ENCODE assay signal across 8 mouse cellular contexts in the genomic region with DNA sequence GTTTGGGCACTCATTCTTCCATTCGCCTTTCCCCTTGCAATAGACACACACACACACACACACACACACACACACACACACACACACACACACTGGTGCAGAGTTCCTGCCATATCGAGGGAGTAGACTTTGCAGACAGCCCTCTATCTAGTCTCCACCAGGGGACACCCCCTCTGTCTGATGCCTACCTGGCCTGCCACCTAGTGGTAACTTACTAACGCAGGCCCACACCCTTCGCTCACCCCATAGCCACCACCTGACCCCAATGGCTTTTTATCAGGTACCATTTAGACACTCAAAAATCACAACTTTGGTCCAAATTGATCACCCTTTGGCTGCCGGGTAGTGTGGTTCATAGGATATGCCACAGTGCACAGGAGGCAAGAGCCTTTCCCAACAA. TPM values are rescaled to one million over a fixed set of nuclear protein-coding genes. Genes with fewer than 3 reads are reported as not detected.
DNase-seq lines count a peak whose midpoint lies in the region; ATAC-seq and TF ChIP-seq lines count a peak whose summit lies in the region.

No protein-coding gene starts in this region.

- no peak overlapping the region for H3K4me2 ChIP-seq in liver, embryonic 11.5 days
- H3K4me2 ChIP-seq in forebrain, embryonic 11.5 days (ENCODE audit: low read depth, low read length, severe bottlenecking), result no peak overlapping the region

- no peak overlapping the region for H3K27ac ChIP-seq in spleen, adult 2 months (ENCODE audit: insufficient read depth, low read length)
- no peak overlapping the region for H3K27ac ChIP-seq in liver, embryonic 11.5 days (ENCODE audit: low read depth, low read length)
- no peak overlapping the region for H3K27ac ChIP-seq in thymus, adult 2 months (ENCODE audit: control insufficient read depth, insufficient read depth, low read length)
- H3K27ac ChIP-seq in forebrain, embryonic 11.5 days (ENCODE audit: low read depth, low read length), result no peak overlapping the region

- H3K9me3 ChIP-seq in liver, embryonic 11.5 days (ENCODE audit: control insufficient read depth, low read length), result no peaks in the 10 kb centered on the region
- H3K9me3 ChIP-seq in forebrain, embryonic 11.5 days (ENCODE audit: control insufficient read depth, low read length), result no peaks in the 10 kb centered on the region

- 32% methylated on average over 4 of the region's 5 CpGs for WGBS in spleen, adult 2 months
- WGBS in liver, embryonic 11.5 days, result 35% methylated on average over 5 of the region's 5 CpGs
- 48% methylated on average over 5 of the region's 5 CpGs for WGBS in thymus, adult 2 months
- WGBS in forebrain, embryonic 11.5 days, result 50% methylated on average over 5 of the region's 5 CpGs

- no peaks in the 10 kb centered on the region for H3K27me3 ChIP-seq in spleen, adult 2 months (ENCODE audit: control insufficient read depth, insufficient read depth, low read length)
- H3K27me3 ChIP-seq in liver, embryonic 11.5 days (replicated peaks; ENCODE audit: control insufficient read depth, insufficient read depth, low read length), result no peaks in the 10 kb centered on the region
- H3K27me3 ChIP-seq in thymus, adult 2 months (ENCODE audit: control insufficient read depth, insufficient read depth, low read length), result no peaks in the 10 kb centered on the region
- no peaks in the 10 kb centered on the region for H3K27me3 ChIP-seq in forebrain, embryonic 11.5 days (ENCODE audit: control insufficient read depth, insufficient read depth, low read length)

- no peaks in the 10 kb centered on the region for H3K4me1 ChIP-seq in spleen, adult 2 months (ENCODE audit: control insufficient read depth, insufficient read depth, insufficient read length)
- peaks cover 5% of the 10 kb centered on the region for H3K4me1 ChIP-seq in liver, embryonic 11.5 days (replicated peaks; ENCODE audit: control insufficient read depth, insufficient read depth, low read length)
- 0 out of 2 replicates have a peak, but pooled peaks cover 3% of the 10 kb centered on the region for H3K4me1 ChIP-seq in thymus, adult 2 months (replicated peaks; ENCODE audit: control insufficient read depth, insufficient read depth, low read length)
- no peaks in the 10 kb centered on the region for H3K4me1 ChIP-seq in forebrain, embryonic 11.5 days (replicated peaks; ENCODE audit: control insufficient read depth, insufficient read depth, low read length)

- ATAC-seq in liver, embryonic 11.5 days (replicated peaks; ENCODE audit: low FRiP score), result peak; percentile 67
- ATAC-seq in forebrain, embryonic 11.5 days (replicated peaks; ENCODE audit: low FRiP score), result no peak

- H3K9ac ChIP-seq in liver, embryonic 11.5 days (ENCODE audit: low read depth, low read length), result no peak overlapping the region
- no peak overlapping the region for H3K9ac ChIP-seq in forebrain, embryonic 11.5 days (ENCODE audit: low read length)

- no peak overlapping the region for H3K4me3 ChIP-seq in spleen, adult 2 months (ENCODE audit: extremely low read depth, insufficient read depth, insufficient read length)
- H3K4me3 ChIP-seq in liver, embryonic 11.5 days (ENCODE audit: low read depth, low read length), result no peak overlapping the region
- H3K4me3 ChIP-seq in thymus, adult 2 months (ENCODE audit: control insufficient read depth, insufficient read depth, low read length), result no peak overlapping the region
- no peak overlapping the region for H3K4me3 ChIP-seq in forebrain, embryonic 11.5 days (ENCODE audit: low read depth, low read length)

- TF ChIP-seq POLR2A in spleen, adult 2 months (IDR thresholded peaks at IDR 0.05; ENCODE audit: low read depth, low read length), result no peak
- no peak for TF ChIP-seq POLR2A in thymus, adult 2 months (IDR thresholded peaks at IDR 0.05; ENCODE audit: control insufficient read depth, extremely low read depth, insufficient read depth, low read length, poor library complexity)

- peak; percentile 34; the same call in 1 of the 2 replicates for TF ChIP-seq CTCF in spleen, adult 2 months (IDR thresholded peaks at IDR 0.05; ENCODE audit: extremely low read depth, insufficient read depth, insufficient read length, insufficient replicate concordance)
- peak; percentile 55; the same call in 1 of the 2 replicates for TF ChIP-seq CTCF in thymus, adult 2 months (IDR thresholded peaks at IDR 0.05; ENCODE audit: borderline replicate concordance, control insufficient read depth, extremely low read depth, insufficient read depth, low read length, poor library complexity)

- DNase-seq in cerebellum, postnatal 10 days, result peak; percentile 41 to 56
- no peak for DNase-seq in cerebellum, adult 9-11 months
- DNase-seq in spleen, adult 2 months (ENCODE audit: low read depth in 1 of 2, low spot score in 2 of 2), result peak in 1 of 2 experiments; percentile 32
- DNase-seq in spleen, adult 12 weeks (ENCODE audit: low spot score), result no peak
- no peak for DNase-seq in liver, embryonic 11.5 days (ENCODE audit: low spot score)
- peak; percentile 48 for DNase-seq in thymus, adult 2 months
- DNase-seq in urinary bladder, postnatal 25 days (ENCODE audit: low spot score), result no peak
- no peak for DNase-seq in forebrain, embryonic 11.5 days (ENCODE audit: low spot score)

- H3K36me3 ChIP-seq in spleen, adult 2 months (ENCODE audit: control insufficient read depth, insufficient read depth, low read length), result no peaks in the 10 kb centered on the region
- no peaks in the 10 kb centered on the region for H3K36me3 ChIP-seq in liver, embryonic 11.5 days (ENCODE audit: control insufficient read depth, insufficient read depth, low read length)
- H3K36me3 ChIP-seq in thymus, adult 2 months (ENCODE audit: control insufficient read depth, insufficient read depth, low read length), result no peaks in the 10 kb centered on the region
- no peaks in the 10 kb centered on the region for H3K36me3 ChIP-seq in forebrain, embryonic 11.5 days (ENCODE audit: control insufficient read depth, insufficient read depth, low read length)

RNA-seq across cellular contexts. Expression of a gene that starts 18.7 kb away (rescaled TPM):
- not detected in 2 replicates for polyA plus RNA-seq in spleen, adult 2 months (2012; rRNA removed)
- polyA plus RNA-seq in liver, embryonic 11.5 days (2014; fragmentation: Nextera tagmentation; extraction: Ambion mirVana), result not detected in 2 replicates
- polyA plus RNA-seq in thymus, adult 2 months (2012; rRNA removed), result 0.05 TPM in 1 of 2 replicates, not detected in the other
- polyA plus RNA-seq in forebrain, embryonic 11.5 days (2014; fragmentation: Nextera tagmentation; extraction: Ambion mirVana), result 0.12 TPM in 1 of 2 replicates, not detected in the other

RNA-seq across cellular contexts. Expression of a gene that starts 54.1 kb away (rescaled TPM):
- 13.1 and 24.1 TPM in 2 replicates for polyA plus RNA-seq in spleen, adult 2 months (2012; rRNA removed)
- polyA plus RNA-seq in liver, embryonic 11.5 days (2014; fragmentation: Nextera tagmentation; extraction: Ambion mirVana), result 158 and 163 TPM in 2 replicates
- 32.9 and 58.0 TPM in 2 replicates for polyA plus RNA-seq in thymus, adult 2 months (2012; rRNA removed)
- 213 and 224 TPM in 2 replicates for polyA plus RNA-seq in forebrain, embryonic 11.5 days (2014; fragmentation: Nextera tagmentation; extraction: Ambion mirVana)

Comparison
In these comparisons a context has a peak if more than half of its experiments do, and no peak if none do; other contexts are left out.
1. DNase-seq: peak in cerebellum, postnatal 10 days (2 of 2) and thymus, adult 2 months (single experiment); none in cerebellum, adult 9-11 months (single experiment), spleen, adult 12 weeks (single experiment), liver, embryonic 11.5 days (single experiment), urinary bladder, postnatal 25 days (single experiment) and forebrain, embryonic 11.5 days (single experiment).